Mouse (Mus musculus): ENCODE data around the gene Bcl3.

DNA sequence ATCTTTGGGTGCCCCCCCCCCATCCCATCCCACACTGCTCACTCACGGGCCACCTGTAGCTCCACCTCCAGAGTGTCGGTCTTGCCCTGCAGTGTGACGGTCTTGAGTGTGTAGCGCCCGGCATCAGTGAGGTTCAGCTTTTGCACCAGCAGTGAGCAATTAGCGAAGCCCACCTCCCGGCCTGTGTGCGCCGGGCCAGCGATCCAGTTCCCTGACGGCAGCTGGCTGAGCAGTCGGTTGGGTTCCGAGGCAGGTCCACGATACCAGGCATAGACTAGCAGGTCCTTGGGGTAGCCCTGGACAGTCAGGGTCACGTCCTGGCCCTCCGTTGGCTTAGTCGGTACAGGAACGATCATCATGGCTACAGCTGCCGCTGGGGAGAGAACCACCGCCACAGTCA, 31.0 kb upstream of the Bcl3 start:
- TF ChIP-seq CTCF (conservative IDR thresholded peaks at IDR 0.05; ENCODE audit: low read length) = no peak
- TF ChIP-seq POU5F1 (IDR thresholded peaks at IDR 0.05; ENCODE audit: borderline replicate concordance, low read length) = no peak
- no peak for TF ChIP-seq NANOG (IDR thresholded peaks at IDR 0.05; ENCODE audit: borderline replicate concordance, low read length)

Measured in E14TG2a.4 (cell line).